Mouse (Mus musculus) midbrain, postnatal 0 days (tissue): Measurements from ENCODE around the gene Zgpat. TPM values are rescaled to one million over a fixed set of nuclear protein-coding genes. Genes with fewer than 3 reads are reported as not detected.

Source experiments
- ATAC-seq: fragments of 200-750 bp; cut with Nextera tagmentation; 2 replicates; pipeline ENCODE4 v1.8.0; 2017; ENCODE audit warnings: moderate number of reproducible peaks, mild to moderate bottlenecking, moderate TSS enrichment, moderate library complexity; ENCODE audit not compliant: low FRiP score
- DNase-seq: peaks from one replicate; pipeline ENCODE4 v3.0.0-alpha.2; 2015; ENCODE audit warnings: low spot score
- H3K27ac ChIP-seq: fragments of 300-500 bp; sonication (generic); 2 replicates; pipeline ENCODE4 v1.5.1; 2014; ENCODE audit warnings: low read depth, mild to moderate bottlenecking, low read length, mixed read lengths
- H3K27me3 ChIP-seq: fragments of 300-500 bp; sonication (generic); 2 replicates; pipeline ENCODE4 v1.6.1; 2014; ENCODE audit warnings: low read length, control low read depth, mixed read lengths; ENCODE audit not compliant: insufficient read depth
- H3K36me3 ChIP-seq: fragments of 300-500 bp; sonication (generic); 2 replicates; pipeline ENCODE4 v1.6.1; 2014; ENCODE audit warnings: low read length, control low read depth, mixed read lengths; ENCODE audit not compliant: insufficient read depth
- H3K4me1 ChIP-seq: fragments of 300-500 bp; sonication (generic); 2 replicates; pipeline ENCODE4 v1.6.1; 2014; ENCODE audit warnings: mild to moderate bottlenecking, control low read depth, antibody characterized with exemption, low read length, mixed read lengths; ENCODE audit not compliant: insufficient read depth
- H3K4me2 ChIP-seq: fragments of 300-500 bp; sonication (generic); 2 replicates; pipeline ENCODE4 v1.6.1; 2014; ENCODE audit warnings: low read depth, mild to moderate bottlenecking, low read length, mixed read lengths; ENCODE audit not compliant: poor library complexity, severe bottlenecking
- H3K4me3 ChIP-seq: fragments of 300-500 bp; sonication (generic); 2 replicates; pipeline ENCODE4 v1.5.1; 2014; ENCODE audit warnings: low read depth, mild to moderate bottlenecking, low read length, moderate library complexity
- H3K9ac ChIP-seq: fragments of 300-500 bp; sonication (generic); replicated peaks from 2 replicates; pipeline ENCODE4 v1.6.1; 2014; ENCODE audit warnings: mild to moderate bottlenecking, low read length, moderate library complexity, mixed read lengths; ENCODE audit not compliant: poor library complexity, severe bottlenecking
- H3K9me3 ChIP-seq: fragments of 300-500 bp; sonication (generic); 2 replicates; pipeline ENCODE4 v1.6.1; 2016; ENCODE audit warnings: low read length, control low read depth
- CTCF ChIP-seq: IDR thresholded peaks from 2 replicates; pipeline ENCODE4 v1.5.1; 2016; ENCODE audit warnings: antibody characterized with exemption, mild to moderate bottlenecking
- WGBS: fragments of 180-500 bp; shearing (Covaris S2); extraction: QIAGEN DNeasy Blood & Tissue Kit; methylation state at CpG from one replicate; pipeline ENCODE4 v1.1.7; 2014; 5-methylcytosine and 5-hydroxymethylcytosine counted together
- polyA plus RNA-seq: library from polyadenylated mRNA; unstranded; fragments of >200 nt; fragmentation: Nextera tagmentation; extraction: Ambion mirVana; gene quantifications from 2 replicates; pipeline ENCODE4 v1.2.1, GENCODE M21; 2015
- total RNA-seq: library from RNA; depleted of rRNA; stranded (reverse); fragments of >200 nt; gene quantifications from 2 replicates; pipeline ENCODE4 v1.2.3, GENCODE M21; 2014

Gene Zgpat
- total and polyA plus RNA-seq, 2 experiments from 2014 or later: 44.3 to 79.2 TPM

- 88% methylated on average over 3 of the region's 4 CpGs for WGBS
- Histone ChIP-seq H3K9ac (no peak overlapping the region), H3K27ac (no peak overlapping the region), H3K36me3 (peaks cover 37% of the 10 kb centered on the region), H3K27me3 (no peaks in the 10 kb centered on the region), H3K9me3 (no peaks in the 10 kb centered on the region), H3K4me2 (no peak overlapping the region), H3K4me1 (no peaks in the 10 kb centered on the region), H3K4me3 (no peak overlapping the region)
- ATAC-seq (no peak), DNase-seq (no peak)
- no peak for TF ChIP-seq CTCF
Measured at GRCm38 (mm10) chr2:181386663-181387210, 22.0 kb downstream of the Zgpat start.

GRCm38 (mm10) chr2:181390136-181390870 lies 25.6 kb downstream of the Zgpat start:
- Histone ChIP-seq H3K27ac (no peak overlapping the region), H3K4me2 (no peak overlapping the region), H3K36me3 (peaks cover 34% of the 10 kb centered on the region), H3K4me1 (no peaks in the 10 kb centered on the region), H3K9me3 (no peaks in the 10 kb centered on the region), H3K9ac (no peak overlapping the region), H3K4me3 (no peak overlapping the region), H3K27me3 (no peaks in the 10 kb centered on the region)
- DNase-seq: no peak
- no peak for TF ChIP-seq CTCF
- no peak for ATAC-seq
- WGBS: 73% methylated on average over 4 of the region's 4 CpGs

GRCm38 (mm10) chr2:181391022-181391421 lies 26.3 kb downstream of the Zgpat start:
- Histone ChIP-seq H3K9ac (no peak overlapping the region), H3K27me3 (no peaks in the 10 kb centered on the region), H3K36me3 (peaks cover 32% of the 10 kb centered on the region), H3K4me3 (no peak overlapping the region), H3K27ac (no peak overlapping the region), H3K4me1 (no peaks in the 10 kb centered on the region), H3K9me3 (no peaks in the 10 kb centered on the region), H3K4me2 (no peak overlapping the region)
- WGBS: 89% methylated on average over 15 of the region's 15 CpGs
- TF ChIP-seq CTCF: no peak
- ATAC-seq: no peak
- no peak for DNase-seq

GRCm38 (mm10) chr2:181391541-181391940 lies 26.8 kb downstream of the Zgpat start:
- H3K9ac ChIP-seq: no peak overlapping the region
- H3K27ac ChIP-seq: no peak overlapping the region
- H3K4me3 ChIP-seq: no peak overlapping the region
- no peaks in the 10 kb centered on the region for H3K9me3 ChIP-seq
- 63% methylated on average over 2 of the region's 2 CpGs for WGBS
- peaks cover 29% of the 10 kb centered on the region for H3K36me3 ChIP-seq
- H3K27me3 ChIP-seq: no peaks in the 10 kb centered on the region
- H3K4me1 ChIP-seq: no peaks in the 10 kb centered on the region
- H3K4me2 ChIP-seq: no peak overlapping the region
- DNase-seq: no peak
- no peak for ATAC-seq
- TF ChIP-seq CTCF: no peak

GRCm38 (mm10) chr2:181392600-181393213 lies 28.0 kb downstream of the Zgpat start:
- H3K4me2 ChIP-seq: no peak overlapping the region
- H3K9me3 ChIP-seq: no peaks in the 10 kb centered on the region
- ATAC-seq (peak; percentile 54; the same call in 1 of the 2 replicates), DNase-seq (peak; percentile 92)
- no peak overlapping the region for H3K4me3 ChIP-seq
- no peaks in the 10 kb centered on the region for H3K27me3 ChIP-seq
- no peaks in the 10 kb centered on the region for H3K4me1 ChIP-seq
- H3K9ac ChIP-seq: no peak overlapping the region
- H3K36me3 ChIP-seq: peaks cover 27% of the 10 kb centered on the region
- H3K27ac ChIP-seq: no peak overlapping the region
- 43% methylated on average over 4 of the region's 4 CpGs for WGBS
- peak; percentile 92 for TF ChIP-seq CTCF

GRCm38 (mm10) chr2:181394086-181394485 lies 29.4 kb downstream of the Zgpat start:
- ATAC-seq: no peak
- peaks cover 27% of the 10 kb centered on the region for H3K36me3 ChIP-seq
- no peak overlapping the region for H3K27ac ChIP-seq
- H3K4me3 ChIP-seq: no peak overlapping the region
- H3K9me3 ChIP-seq: no peaks in the 10 kb centered on the region
- DNase-seq: no peak
- no peaks in the 10 kb centered on the region for H3K27me3 ChIP-seq
- no peak overlapping the region for H3K4me2 ChIP-seq
- H3K9ac ChIP-seq: no peak overlapping the region
- 96% methylated on average over 3 of the region's 3 CpGs for WGBS
- H3K4me1 ChIP-seq: no peaks in the 10 kb centered on the region
- no peak for TF ChIP-seq CTCF
